Comparison of ENCODE assay signal across 8 mouse cellular contexts in the genomic region with DNA sequence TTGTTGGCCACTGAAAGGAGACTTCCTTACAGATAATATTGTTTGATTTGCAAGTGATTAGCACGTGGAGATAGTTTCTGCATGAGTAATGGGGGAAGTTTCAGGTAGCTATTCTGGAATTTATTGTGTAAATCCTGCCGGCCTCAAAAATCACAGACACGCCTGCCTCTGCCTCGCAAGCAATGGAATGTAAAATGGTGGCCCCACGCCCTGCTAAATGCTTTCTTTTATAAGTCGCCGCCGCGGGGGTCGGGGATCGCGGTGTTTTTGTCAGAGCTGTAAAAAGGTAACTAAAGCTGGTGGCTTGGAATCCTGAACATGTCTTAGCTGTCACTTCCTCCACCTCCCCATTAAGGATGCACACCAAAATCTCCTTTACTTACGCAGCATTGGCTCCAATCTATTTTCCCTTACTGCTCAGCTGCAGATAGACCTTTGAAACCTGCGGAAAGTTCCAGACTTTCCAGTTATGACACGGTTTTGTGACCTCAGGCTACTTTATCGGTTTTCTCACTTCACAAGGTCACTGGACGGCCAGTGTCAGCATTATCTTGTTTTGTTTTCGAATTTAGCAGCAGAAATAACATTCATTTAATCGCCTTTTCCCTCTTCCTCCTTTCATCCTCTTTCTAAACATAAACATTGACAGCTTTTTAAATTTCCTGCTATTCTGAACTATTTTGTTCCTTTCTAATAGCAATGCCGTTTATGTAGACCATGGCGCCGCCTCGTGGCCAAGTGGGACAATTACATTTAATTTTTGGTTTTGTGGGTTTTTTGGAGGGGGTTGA. TPM values are rescaled to one million over a fixed set of nuclear protein-coding genes. Genes with fewer than 3 reads are reported as not detected.
DNase-seq lines count a peak whose midpoint lies in the region; ATAC-seq and TF ChIP-seq lines count a peak whose summit lies in the region.

No protein-coding gene starts in this region.

- no peaks in the 10 kb centered on the region for H3K27me3 ChIP-seq in E14TG2a.4 (ENCODE audit: insufficient read depth, low read length)
- H3K27me3 ChIP-seq in heart, embryonic 10.5 days (ENCODE audit: insufficient read depth, poor library complexity, severe bottlenecking): no peaks in the 10 kb centered on the region
- H3K27me3 ChIP-seq in lung, embryonic 15.5 days: no peaks in the 10 kb centered on the region

- peak overlapping the region; percentile 48 for H3K4me2 ChIP-seq in lung, embryonic 15.5 days

- H3K27ac ChIP-seq in heart, embryonic 10.5 days: no peak overlapping the region
- H3K27ac ChIP-seq in lung, embryonic 15.5 days: no peak overlapping the region

- H3K9ac ChIP-seq in lung, embryonic 15.5 days: no peak overlapping the region

- peak; percentile 94 for TF ChIP-seq CTCF in E14TG2a.4 (conservative IDR thresholded peaks at IDR 0.05; ENCODE audit: low read length)

- H3K9me3 ChIP-seq in E14TG2a.4 (ENCODE audit: low read length): peaks cover 6% of the 10 kb centered on the region
- H3K9me3 ChIP-seq in heart, embryonic 10.5 days: no peaks in the 10 kb centered on the region; the same call in 1 of the 2 replicates
- no peaks in the 10 kb centered on the region for H3K9me3 ChIP-seq in lung, embryonic 15.5 days

- no peak for ATAC-seq in cerebellum, adult (ENCODE audit: insufficient number of reproducible peaks, low FRiP score, low TSS enrichment)
- ATAC-seq in lung, embryonic 15.5 days (ENCODE audit: borderline replicate concordance, extremely low read depth, low FRiP score, low TSS enrichment): no peak

- H3K4me3 ChIP-seq in E14TG2a.4 (replicated peaks; ENCODE audit: low read length): 0 out of 2 replicates have a peak overlapping the region, but pooled peaks have one; percentile 13
- 0 out of 2 replicates have a peak overlapping the region, but pooled peaks have one; percentile 29 for H3K4me3 ChIP-seq in heart, embryonic 10.5 days
- H3K4me3 ChIP-seq in lung, embryonic 15.5 days: peak overlapping the region; percentile 17

- DNase-seq in cerebellum, adult 11 months: peak; percentile 10
- DNase-seq in cerebellum, adult 8-10 months: peak; percentile 28
- DNase-seq in heart, embryonic 10.5 days (ENCODE audit: low spot score): no peak
- peak; percentile 45 for DNase-seq in kidney, postnatal 14 days
- peak; percentile 44 to 63 for DNase-seq in right cerebral cortex, postnatal 10 days (ENCODE audit: low spot score in 2 of 2)

- no peaks in the 10 kb centered on the region for H3K36me3 ChIP-seq in E14TG2a.4 (ENCODE audit: insufficient read depth, low read length)
- H3K36me3 ChIP-seq in heart, embryonic 10.5 days: no peaks in the 10 kb centered on the region
- H3K36me3 ChIP-seq in lung, embryonic 15.5 days: no peaks in the 10 kb centered on the region

- WGBS in heart, embryonic 10.5 days: 23% methylated on average over 23 of the region's 23 CpGs
- WGBS in lung, embryonic 15.5 days: 16% methylated on average over 23 of the region's 23 CpGs

- peaks cover 30% of the 10 kb centered on the region for H3K4me1 ChIP-seq in E14TG2a.4 (replicated peaks; ENCODE audit: low read depth, low read length)
- 0 out of 2 replicates have a peak, but pooled peaks cover 4% of the 10 kb centered on the region for H3K4me1 ChIP-seq in heart, embryonic 10.5 days
- H3K4me1 ChIP-seq in lung, embryonic 15.5 days: peaks cover 4% of the 10 kb centered on the region; the same call in 1 of the 2 replicates

RNA-seq across cellular contexts. Expression of a gene that starts 25.6 kb away (rescaled TPM):
- 9.6 and 10.0 TPM in 2 replicates for polyA plus RNA-seq in heart, embryonic 10.5 days (2016; fragmentation: Nextera tagmentation; extraction: Ambion mirVana)
- 10.5 and 11.7 TPM in 2 replicates for polyA plus RNA-seq in lung, embryonic 15.5 days (2015; fragmentation: Nextera tagmentation; extraction: Ambion mirVana)
